Mouse (Mus musculus) CH12.LX (cell line): ENCODE results near the gene Tecta. TPM values are rescaled to one million over a fixed set of nuclear protein-coding genes. Genes with fewer than 3 reads are reported as not detected.

Experiments
- DNase-seq: peaks from one replicate; pipeline ENCODE4 v3.0.0-alpha.2; 2013; ENCODE audit errors: extremely low read depth
- H3K27ac ChIP-seq: 2 replicates; pipeline ENCODE4 v1.5.1; 2012; ENCODE audit warnings: low read depth, mild to moderate bottlenecking, control low read depth, moderate library complexity; ENCODE audit not compliant: insufficient read depth
- H3K27me3 ChIP-seq: replicated peaks from 2 replicates; pipeline ENCODE3; 2012; ENCODE audit warnings: inconsistent platforms
- H3K36me3 ChIP-seq, 2 experiments: replicated peaks in 1 of 2; 2 replicates each; pipeline versions ENCODE3 to v1.6.1; 2012; ENCODE audit warnings: inconsistent platforms in 1 of 2, low read length in 1 of 2, mild to moderate bottlenecking in 1 of 2, mixed read lengths in 1 of 2, moderate library complexity in 1 of 2; ENCODE audit not compliant: control insufficient read depth in 1 of 2, insufficient read depth in 1 of 2
- H3K4me1 ChIP-seq, 2 experiments: 2 replicates each; pipeline ENCODE4 v1.6.1; 2012; ENCODE audit warnings: inconsistent platforms in 1 of 2, moderate library complexity in 1 of 2; ENCODE audit not compliant: insufficient read depth in 2 of 2, control insufficient read depth in 1 of 2
- H3K4me2 ChIP-seq: 2 replicates; pipeline ENCODE4 v1.6.1; 2012; ENCODE audit warnings: low read depth, mild to moderate bottlenecking, control low read depth; ENCODE audit not compliant: poor library complexity, insufficient read depth, severe bottlenecking
- H3K4me3 ChIP-seq, 3 experiments: fragments of 150-350 bp in 1 of 3; sonication (generic) in 1 of 3; replicated peaks in 1 of 3; 2 replicates each; pipeline versions ENCODE3 to v1.5.1; 2011 to 2012; ENCODE audit warnings: low read depth in 2 of 3, low read length in 2 of 3, mild to moderate bottlenecking in 2 of 3, moderate library complexity in 2 of 3, control low read depth in 1 of 3, improper control_type of control experiment in 1 of 3, inconsistent platforms in 1 of 3, mixed read lengths in 1 of 3; ENCODE audit not compliant: poor library complexity in 1 of 3
- H3K79me2 ChIP-seq: replicated peaks from 2 replicates; pipeline ENCODE4 v1.6.1; 2012; ENCODE audit warnings: mild to moderate bottlenecking, moderate library complexity; ENCODE audit not compliant: control insufficient read depth, poor library complexity, insufficient read depth, severe bottlenecking; ENCODE audit errors: extremely low read depth
- H3K9ac ChIP-seq: 2 replicates; pipeline ENCODE4 v1.6.1; 2012; ENCODE audit warnings: low read depth, mild to moderate bottlenecking, control low read depth, moderate library complexity; ENCODE audit not compliant: insufficient read depth
- H3K9me3 ChIP-seq: replicated peaks from 2 replicates; pipeline ENCODE3; 2012; ENCODE audit warnings: low read length, inconsistent platforms, mixed read lengths
- BHLHE40 ChIP-seq: IDR thresholded peaks from 2 replicates; pipeline ENCODE4 v1.6.1; 2011; ENCODE audit warnings: mild to moderate bottlenecking, low read depth, low read length, improper control_type of control experiment
- CHD1 ChIP-seq: IDR thresholded peaks from 2 replicates; pipeline ENCODE4 v1.6.1; 2012; ENCODE audit warnings: low read depth, low read length, improper control_type of control experiment, inconsistent platforms
- CTCF ChIP-seq, 2 experiments: IDR thresholded peaks in 1 of 2; conservative IDR thresholded peaks in 1 of 2; 2 replicates each; pipeline ENCODE4 v1.5.1; 2011 to 2012; ENCODE audit warnings: low read depth in 2 of 2, low read length in 2 of 2, improper control_type of control experiment in 1 of 2, inconsistent platforms in 1 of 2, mild to moderate bottlenecking in 1 of 2, moderate library complexity in 1 of 2
- E2F4 ChIP-seq: IDR thresholded peaks from 2 replicates; pipeline ENCODE4 v1.6.1; 2011; ENCODE audit warnings: low read depth, low read length, improper control_type of control experiment; ENCODE audit not compliant: insufficient replicate concordance
- ELF1 ChIP-seq: IDR thresholded peaks from 2 replicates; pipeline ENCODE4 v1.6.1; 2014; ENCODE audit warnings: low read depth, mild to moderate bottlenecking, inconsistent platforms, low read length, improper control_type of control experiment
- EP300 ChIP-seq: IDR thresholded peaks from 2 replicates; pipeline ENCODE4 v1.6.1; 2011; ENCODE audit warnings: low read length, improper control_type of control experiment
- HCFC1 ChIP-seq: IDR thresholded peaks from 2 replicates; pipeline ENCODE4 v1.6.1; 2012; ENCODE audit warnings: low read depth, mild to moderate bottlenecking, inconsistent platforms, low read length, improper control_type of control experiment
- IRF4 ChIP-seq: IDR thresholded peaks from 2 replicates; pipeline ENCODE4 v1.6.1; 2014; ENCODE audit warnings: low read depth, mild to moderate bottlenecking, inconsistent platforms, low read length, improper control_type of control experiment
- JUN ChIP-seq: IDR thresholded peaks from 2 replicates; pipeline ENCODE4 v1.6.1; 2011; ENCODE audit warnings: low read depth, mild to moderate bottlenecking, low read length, improper control_type of control experiment, moderate library complexity; ENCODE audit not compliant: insufficient read depth
- KAT2A ChIP-seq: IDR thresholded peaks from 2 replicates; pipeline ENCODE4 v1.6.1; 2012; ENCODE audit warnings: low read length, improper control_type of control experiment, inconsistent platforms; ENCODE audit not compliant: insufficient replicate concordance
- MAFK ChIP-seq: IDR thresholded peaks from 2 replicates; pipeline ENCODE4 v1.6.1; 2011; ENCODE audit warnings: low read length, improper control_type of control experiment; ENCODE audit not compliant: insufficient replicate concordance
- MAZ ChIP-seq: IDR thresholded peaks from 2 replicates; pipeline ENCODE4 v1.6.1; 2012; ENCODE audit warnings: low read depth, mild to moderate bottlenecking, inconsistent platforms, low read length, improper control_type of control experiment, moderate library complexity
- MYC ChIP-seq: IDR thresholded peaks from 2 replicates; pipeline ENCODE4 v1.6.1; 2011; ENCODE audit warnings: low read depth, mild to moderate bottlenecking, improper control_type of control experiment, low read length
- NELFE ChIP-seq: IDR thresholded peaks from 2 replicates; pipeline ENCODE4 v1.6.1; 2011; ENCODE audit warnings: low read depth, low read length, improper control_type of control experiment
- NRF1 ChIP-seq: IDR thresholded peaks from 2 replicates; pipeline ENCODE4 v1.6.1; 2014; ENCODE audit warnings: low read depth, mild to moderate bottlenecking, inconsistent platforms, low read length, improper control_type of control experiment, moderate library complexity
- PAX5 ChIP-seq: IDR thresholded peaks from 2 replicates; pipeline ENCODE4 v1.6.1; 2012; ENCODE audit warnings: low read length, inconsistent platforms, mixed read lengths
- POLR2A ChIP-seq: IDR thresholded peaks from 2 replicates; pipeline ENCODE4 v1.6.1; 2011; ENCODE audit warnings: low read depth, mild to moderate bottlenecking, improper control_type of control experiment, low read length
- RAD21 ChIP-seq: IDR thresholded peaks from 2 replicates; pipeline ENCODE4 v1.6.1; 2011; ENCODE audit warnings: low read depth, mild to moderate bottlenecking, low read length, improper control_type of control experiment, moderate library complexity
- SIN3A ChIP-seq: IDR thresholded peaks from 2 replicates; pipeline ENCODE4 v1.6.1; 2012; ENCODE audit warnings: low read length, improper control_type of control experiment, inconsistent platforms
- SMC3 ChIP-seq: IDR thresholded peaks from 2 replicates; pipeline ENCODE4 v1.6.1; 2011; ENCODE audit warnings: low read depth, low read length, improper control_type of control experiment
- TCF12 ChIP-seq: IDR thresholded peaks from 2 replicates; pipeline ENCODE4 v1.6.1; 2014; ENCODE audit warnings: low read depth, mild to moderate bottlenecking, inconsistent platforms, low read length, improper control_type of control experiment
- USF1 ChIP-seq: IDR thresholded peaks from 2 replicates; pipeline ENCODE4 v1.6.1; 2014; ENCODE audit warnings: low read depth, mild to moderate bottlenecking, inconsistent platforms, low read length, improper control_type of control experiment
- USF2 ChIP-seq: conservative IDR thresholded peaks from 2 replicates; pipeline ENCODE4 v1.6.1; 2011; ENCODE audit warnings: low read depth, low read length, improper control_type of control experiment
- ZNF384 ChIP-seq: IDR thresholded peaks from 2 replicates; pipeline ENCODE4 v1.6.1; 2012; ENCODE audit warnings: low read depth, low read length, improper control_type of control experiment, inconsistent platforms
- dilution Hi-C: fragments of 300-500 bp; cut with MboI; formaldehyde crosslinking; loops from 2 replicates; pipeline ENCODE4 v1.14.3; 2020; ENCODE audit warnings: low sequenced_read_pairs; ENCODE audit not compliant: extremely low pct_unique_long_range_greater_than_20kb, extremely low pct_ligation_motif_present
- in situ Hi-C: fragments of 300-500 bp; cut with MboI; formaldehyde crosslinking; loops from 3 replicates; pipeline ENCODE4 v1.14.3; 2019; ENCODE audit warnings: low sequenced_read_pairs, low pct_ligation_motif_present, low pct_unique_long_range_greater_than_20kb, mixed read lengths
- polyA plus RNA-seq: library from polyadenylated mRNA; unstranded; fragments of >175 nt; gene quantifications from 2 replicates; pipeline ENCODE4 v1.2.1, GENCODE M21; 2012; ENCODE audit warnings: low read depth; ENCODE audit not compliant: insufficient read length
- total RNA-seq, 2 experiments: library from RNA; depleted of rRNA; stranded (reverse); fragments of 300-350 nt in 1 of 2; fragments of >200 nt in 1 of 2; gene quantifications; 2 replicates each; pipeline ENCODE4 v1.2.3; 2012 to 2014

Tecta gene
- total and polyA plus RNA-seq, 3 experiments: 0.04 to 0.09 TPM; not detected in 1

GRCm38 (mm10) chr9:42349791-42350190 lies 49.9 kb downstream of the Tecta start:
- Histone ChIP-seq H3K27me3 (peaks cover 6% of the 10 kb centered on the region), H3K4me1 (no peaks in the 10 kb centered on the region), H3K4me3 (no peak overlapping the region), H3K9ac (no peak overlapping the region), H3K79me2 (no peaks in the 10 kb centered on the region), H3K4me2 (no peak overlapping the region), H3K27ac (no peak overlapping the region), H3K36me3 (no peaks in the 10 kb centered on the region), H3K9me3 (no peaks in the 10 kb centered on the region)
- no peak for DNase-seq
- dilution Hi-C loops: no loop called here
- TF ChIP-seq ZNF384: no peak
- TF ChIP-seq MAFK: no peak
- TF ChIP-seq NRF1: no peak
- TF ChIP-seq CHD1: no peak
- TF ChIP-seq TCF12: no peak
- TF ChIP-seq USF2: no peak
- TF ChIP-seq KAT2A: no peak
- TF ChIP-seq USF1: no peak
- TF ChIP-seq PAX5: no peak
- TF ChIP-seq EP300: no peak
- TF ChIP-seq NELFE: no peak
- TF ChIP-seq E2F4: no peak
- in situ Hi-C loops: loop anchor here (25.0 kb wide), 1 partner anchor 588 kb away; the partner anchor contains the start of gene Grik4

GRCm38 (mm10) chr9:42346297-42346696 lies 53.4 kb downstream of the Tecta start:
- H3K36me3 ChIP-seq: no peaks in the 10 kb centered on the region
- H3K4me2 ChIP-seq: no peak overlapping the region
- peaks cover 5% of the 10 kb centered on the region for H3K27me3 ChIP-seq
- no peaks in the 10 kb centered on the region for H3K9me3 ChIP-seq
- in situ Hi-C loops (loop anchor here (25.0 kb wide), 1 partner anchor 591 kb away; the partner anchor contains the start of gene Grik4), dilution Hi-C loops (no loop called here)
- H3K9ac ChIP-seq: no peak overlapping the region
- H3K27ac ChIP-seq: no peak overlapping the region
- no peak overlapping the region for H3K4me3 ChIP-seq
- no peak for TF ChIP-seq ELF1
- no peak for TF ChIP-seq SMC3
- TF ChIP-seq KAT2A: no peak
- TF ChIP-seq MAZ: no peak
- no peak for TF ChIP-seq IRF4
- TF ChIP-seq MAFK: no peak
- no peak for TF ChIP-seq BHLHE40
- no peak for TF ChIP-seq CTCF (conservative IDR thresholded peaks at IDR 0.05 in 1 of 2, IDR thresholded peaks at IDR 0.05 in 1 of 2; ENCODE audit: low read depth in 2 of 2, low read length in 2 of 2)
- TF ChIP-seq HCFC1: no peak
- no peak for TF ChIP-seq MYC
- TF ChIP-seq JUN: no peak
- TF ChIP-seq SIN3A: no peak
- TF ChIP-seq NELFE: no peak
- no peak for TF ChIP-seq POLR2A
- no peak for TF ChIP-seq RAD21
- no peak for TF ChIP-seq ZNF384
- no peak for DNase-seq
- H3K79me2 ChIP-seq: no peaks in the 10 kb centered on the region
- H3K4me1 ChIP-seq: no peaks in the 10 kb centered on the region
